Mouse (Mus musculus) stomach, postnatal 0 days (tissue): ENCODE measurements around the gene Fam57a.

Experiments used
- CTCF ChIP-seq: IDR thresholded peaks from 2 replicates; pipeline ENCODE4 v1.5.1; 2016; ENCODE audit warnings: antibody characterized with exemption, low read depth, mild to moderate bottlenecking, moderate library complexity
- EP300 ChIP-seq: optimal IDR thresholded peaks from 2 replicates; pipeline ENCODE3; 2016; ENCODE audit warnings: antibody characterized with exemption

DNA sequence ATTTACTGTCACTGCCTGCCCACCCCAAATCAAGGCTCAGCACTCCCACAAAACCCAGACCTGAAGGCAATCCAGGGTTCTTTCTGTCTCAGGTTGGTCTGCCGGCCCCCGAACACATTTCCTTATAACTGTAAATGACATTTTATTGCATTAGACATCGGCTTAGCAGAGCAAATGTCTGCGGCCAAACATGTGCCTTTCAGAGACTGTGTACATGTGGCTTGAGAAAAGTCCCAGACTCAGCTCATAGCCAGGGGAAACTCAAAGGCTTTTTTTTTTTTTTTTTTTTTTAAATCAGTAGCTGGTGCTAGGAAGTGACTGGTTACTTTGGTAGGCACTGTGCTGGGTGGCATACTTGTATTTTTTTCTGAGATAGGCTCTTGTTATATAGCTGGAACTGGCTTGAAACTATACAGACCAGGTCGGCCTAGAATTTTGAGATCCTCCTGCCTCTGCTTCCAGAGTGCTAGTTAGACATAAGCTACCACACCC is 36.6 kb downstream of the Fam57a start:
- TF ChIP-seq CTCF (no peak), EP300 (no peak)
